Mouse (Mus musculus) bone marrow macrophage, adult 2 months (primary cell): ENCODE measurements around the gene Atp6v0a1. TPM values are rescaled to one million over a fixed set of nuclear protein-coding genes. Genes with fewer than 3 reads are reported as not detected.

Experiments used
- H3K27ac ChIP-seq: 2 replicates; pipeline ENCODE4 v1.5.1; 2012; ENCODE audit warnings: low read depth, low read length; ENCODE audit not compliant: insufficient read depth
- H3K4me1 ChIP-seq: 2 replicates; pipeline ENCODE4 v1.6.1; 2012; ENCODE audit warnings: low read length; ENCODE audit not compliant: control insufficient read depth, insufficient read depth
- H3K4me3 ChIP-seq: 2 replicates; pipeline ENCODE4 v1.5.1; 2012; ENCODE audit warnings: mild to moderate bottlenecking, low read length, moderate library complexity; ENCODE audit not compliant: insufficient read depth
- CTCF ChIP-seq: IDR thresholded peaks from 2 replicates; pipeline ENCODE4 v1.5.1; 2012; ENCODE audit warnings: low read depth, mild to moderate bottlenecking, low read length, moderate library complexity
- POLR2A ChIP-seq: IDR thresholded peaks from 2 replicates; pipeline ENCODE4 v1.6.1; 2012; ENCODE audit warnings: mild to moderate bottlenecking, low read depth, low read length, borderline replicate concordance
- polyA plus RNA-seq: library from polyadenylated mRNA; stranded (reverse); fragments of >200 nt; gene quantifications from 2 replicates; pipeline ENCODE4 v1.2.4, GENCODE M21; 2012; ENCODE audit not compliant: missing spikeins, insufficient read depth, insufficient read length

Atp6v0a1 gene
- polyA plus RNA-seq, 1 experiment = 186 TPM

DNA sequence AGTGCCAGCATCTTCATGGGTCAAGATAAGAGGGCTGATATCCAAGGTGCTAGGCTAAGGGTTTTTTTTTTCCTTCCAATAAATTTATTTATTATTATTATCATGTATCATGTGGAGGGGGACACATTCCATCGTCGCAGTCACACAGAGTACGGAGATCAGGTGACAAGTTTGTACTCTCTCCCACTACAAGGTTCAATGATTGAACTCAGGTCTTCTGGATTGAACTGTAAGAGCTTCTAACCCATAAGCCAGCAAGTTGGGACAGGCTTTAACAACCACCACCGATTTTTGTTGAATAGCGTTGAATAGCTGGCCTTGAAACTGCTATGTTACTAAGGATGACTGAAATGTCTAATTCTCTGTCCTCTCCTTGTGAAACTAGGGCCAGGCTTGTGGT lies 71.2 kb downstream of the Atp6v0a1 start:
- no peak overlapping the region for H3K4me3 ChIP-seq
- H3K4me1 ChIP-seq = peaks cover 15% of the 10 kb centered on the region
- no peak overlapping the region for H3K27ac ChIP-seq
- TF ChIP-seq POLR2A (no peak), CTCF (no peak)

DNA sequence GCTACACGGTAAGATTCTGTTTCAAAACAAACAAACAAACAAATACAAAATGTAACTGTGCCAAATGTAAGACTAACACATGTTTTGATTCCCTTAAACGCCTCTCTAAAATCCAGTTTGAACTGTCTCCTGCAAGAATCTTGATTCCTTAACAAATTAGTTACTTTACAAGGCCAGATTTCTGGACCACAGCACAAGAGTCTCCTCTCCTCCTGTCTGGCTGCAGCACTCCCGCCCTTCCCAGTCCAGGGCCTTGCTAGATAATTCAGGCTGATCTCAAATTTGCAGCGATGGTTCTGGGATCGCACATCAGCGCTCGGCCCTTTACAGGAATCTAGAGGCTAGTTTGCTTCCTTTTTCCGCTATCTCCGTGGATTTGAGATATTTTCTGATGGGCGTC lies 72.4 kb downstream of the Atp6v0a1 start:
- Histone ChIP-seq H3K27ac (peak overlapping the region; percentile 82), H3K4me3 (peak overlapping the region; percentile 82), H3K4me1 (peaks cover 27% of the 10 kb centered on the region)
- TF ChIP-seq CTCF (no peak), POLR2A (no peak)

GRCm38 (mm10) chr11:101082208-101083082 lies 73.2 kb downstream of the Atp6v0a1 start, which contains the start of gene Coasy:
TSS of gene Coasy (plus strand) at chr11:101082565.
- Histone ChIP-seq H3K4me3 (peak within 1 kb of the TSS; percentile 82), H3K27ac (peak within 1 kb of the TSS; percentile 89), H3K4me1 (peaks cover 27% of the 10 kb centered on the region)
- TF ChIP-seq CTCF (no peak), POLR2A (no peak)

DNA sequence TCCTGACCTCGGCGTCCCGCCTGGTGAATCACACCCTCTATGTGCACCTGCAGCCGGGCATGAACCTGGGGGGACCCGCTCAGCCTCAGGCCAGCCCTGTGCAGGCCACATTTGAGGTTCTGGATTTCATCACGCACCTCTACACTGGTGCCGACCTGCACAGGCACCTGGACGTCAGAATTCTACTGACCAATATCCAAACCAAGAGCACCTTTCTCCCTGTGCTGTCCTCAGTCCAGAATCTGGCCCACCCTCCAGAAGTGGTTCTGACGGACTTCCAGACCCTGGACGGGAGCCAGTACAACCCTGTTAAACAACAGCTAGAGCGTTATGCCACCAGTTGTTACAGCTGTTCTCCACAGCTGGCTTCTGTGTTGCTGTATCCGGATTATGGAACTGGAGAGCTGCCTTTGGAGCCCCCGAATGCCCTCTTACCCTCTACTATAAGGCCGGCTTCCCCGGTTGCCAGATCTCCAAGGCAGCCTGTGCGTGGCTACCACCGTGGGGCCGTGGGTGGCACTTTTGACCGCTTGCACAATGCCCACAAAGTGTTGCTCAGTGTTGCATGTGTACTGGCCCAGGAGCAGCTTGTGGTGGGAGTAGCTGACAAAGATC lies 73.9 kb downstream of the Atp6v0a1 start:
- peak overlapping the region; percentile 79 for H3K4me3 ChIP-seq
- H3K27ac ChIP-seq = peak overlapping the region; percentile 89
- TF ChIP-seq CTCF (no peak), POLR2A (no peak)
- peaks cover 32% of the 10 kb centered on the region for H3K4me1 ChIP-seq

- H3K4me3 ChIP-seq = no peak overlapping the region
- no peak overlapping the region for H3K27ac ChIP-seq
- TF ChIP-seq CTCF (no peak), POLR2A (no peak)
- peaks cover 33% of the 10 kb centered on the region for H3K4me1 ChIP-seq
These were observed 75.0 kb downstream of the Atp6v0a1 start for GRCm38 (mm10) chr11:101084246-101084645.

DNA sequence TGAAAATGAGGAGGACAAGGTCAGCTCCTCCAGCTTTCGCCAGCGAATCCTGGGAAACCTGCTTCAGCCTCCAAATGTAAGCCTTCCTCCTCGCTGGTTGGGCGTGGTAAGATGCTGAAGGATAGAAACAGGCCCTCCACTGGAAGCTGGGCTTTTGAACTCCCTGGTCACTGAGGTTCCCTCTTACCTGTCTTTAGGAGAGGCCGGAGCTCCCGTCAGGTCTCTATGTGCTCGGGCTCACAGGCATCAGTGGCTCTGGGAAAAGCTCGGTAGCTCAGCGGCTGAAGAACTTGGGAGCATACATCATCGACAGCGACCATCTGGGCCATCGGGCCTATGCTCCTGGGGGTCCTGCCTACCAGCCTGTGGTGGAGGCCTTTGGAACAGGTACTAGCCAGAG lies 75.6 kb downstream of the Atp6v0a1 start:
- H3K4me3 ChIP-seq = no peak overlapping the region
- TF ChIP-seq POLR2A (no peak), CTCF (no peak)
- no peak overlapping the region for H3K27ac ChIP-seq
- peaks cover 33% of the 10 kb centered on the region for H3K4me1 ChIP-seq

GRCm38 (mm10) chr11:101085617-101086322 lies 76.5 kb downstream of the Atp6v0a1 start:
- H3K4me1 ChIP-seq = peaks cover 32% of the 10 kb centered on the region
- TF ChIP-seq CTCF = no peak
- TF ChIP-seq POLR2A = no peak
- no peak overlapping the region for H3K27ac ChIP-seq
- H3K4me3 ChIP-seq = no peak overlapping the region

GRCm38 (mm10) chr11:101086323-101086674 lies 77.0 kb downstream of the Atp6v0a1 start:
- H3K27ac ChIP-seq = peak overlapping the region; percentile 53
- no peak for TF ChIP-seq CTCF
- H3K4me3 ChIP-seq = peak overlapping the region; percentile 80
- peaks cover 27% of the 10 kb centered on the region for H3K4me1 ChIP-seq

DNA sequence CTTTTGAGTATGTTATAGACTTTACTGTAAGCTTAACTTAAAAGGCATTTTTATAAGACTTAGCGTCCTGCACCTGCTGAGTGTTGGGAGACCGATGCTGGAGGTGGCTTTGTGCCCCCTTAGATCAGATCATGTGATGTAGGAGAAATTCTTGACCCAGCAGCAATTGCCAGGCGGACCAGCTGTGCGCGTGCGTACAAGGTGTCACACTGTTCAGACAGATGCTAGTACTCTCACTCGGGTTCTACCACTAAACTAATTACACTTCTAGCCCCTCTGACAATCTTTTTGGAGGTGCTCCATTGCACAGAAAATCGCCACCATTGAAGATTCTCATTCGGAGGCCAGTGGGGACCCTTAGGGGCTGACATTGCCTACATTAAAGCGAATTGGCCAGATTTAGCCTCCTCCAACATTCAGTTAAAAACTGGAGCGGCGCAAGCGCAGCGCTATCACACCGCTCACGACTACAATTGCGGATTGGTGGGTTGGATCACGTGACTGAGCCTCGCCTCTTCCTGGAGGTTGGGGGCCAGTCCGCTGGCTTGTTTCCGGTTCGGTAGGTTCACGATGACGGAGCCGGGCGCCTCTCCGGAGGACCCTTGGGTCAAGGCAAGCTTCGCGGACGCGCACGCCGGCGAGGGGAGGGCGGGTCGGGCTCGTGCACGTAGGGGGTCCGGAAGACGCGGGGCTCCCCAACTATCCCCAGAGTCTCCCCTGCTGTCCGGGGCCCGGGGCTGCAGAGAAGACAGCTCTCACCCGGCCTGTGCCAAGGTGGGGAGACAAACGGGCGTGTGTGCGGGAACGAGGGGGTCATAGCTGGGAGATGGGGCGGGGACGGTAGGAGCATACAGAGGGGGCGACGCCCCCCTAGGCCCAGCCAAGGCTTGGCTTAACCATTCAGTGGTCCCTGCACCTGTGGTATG lies 77.8 kb downstream of the Atp6v0a1 start, which contains the start of gene Mlx:
Gene Mlx (plus strand): TSS at position 522 of the 926 bp plus-strand sequence.
- no peak for TF ChIP-seq POLR2A
- no peak for TF ChIP-seq CTCF
- Histone ChIP-seq H3K4me1 (peaks cover 26% of the 10 kb centered on the region), H3K27ac (peak within 1 kb of the TSS; percentile 53)

More for the DNA sequence above, 77.8 kb downstream of the Atp6v0a1 start, which contains the start of gene Mlx:
- H3K4me3 ChIP-seq = peak within 1 kb of the TSS; percentile 80
